23 mouse cellular contexts compared by ENCODE assay signal in the genomic region with DNA sequence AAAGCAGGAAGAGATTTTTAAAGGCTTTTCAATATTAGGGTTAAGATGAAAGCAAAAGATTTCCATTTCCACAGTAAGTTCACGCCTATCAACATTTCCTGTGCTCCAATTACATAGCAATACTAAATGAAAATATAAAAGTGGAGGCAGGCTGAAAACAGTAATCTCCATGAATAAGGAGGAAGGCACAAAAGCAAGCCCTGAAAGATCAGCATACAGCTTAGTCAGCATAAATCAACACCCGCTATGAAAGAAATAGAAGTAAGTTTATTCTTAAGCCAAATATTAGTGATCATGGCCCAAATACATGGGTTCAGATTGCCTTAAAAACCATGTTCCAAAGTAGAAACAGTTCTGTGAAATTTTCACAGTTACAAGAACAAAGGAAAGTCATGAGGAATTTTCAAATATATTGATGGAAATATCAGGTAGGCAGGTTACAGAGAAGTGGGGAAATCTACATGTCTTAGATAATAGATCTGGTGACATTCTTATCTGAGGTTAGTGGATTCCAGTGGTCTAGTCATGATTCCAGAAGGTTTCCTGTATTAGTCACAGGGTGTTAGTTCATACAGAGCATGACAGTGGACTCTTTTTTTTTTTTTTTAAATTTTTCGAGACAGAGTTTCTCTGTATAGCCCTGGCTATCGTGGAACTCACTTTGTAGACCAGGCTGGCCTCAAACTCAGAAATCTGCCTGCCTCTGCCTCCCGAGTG.
"Had no signal": no experiment of that assay in that cellular context is flagged by ENCODE, and none has a peak within 500 bp of the region (broad histone marks: within the 10 kb centered on the region; RNA-seq: fewer than 3 reads in every experiment).

No protein-coding gene starts in this region.

- H3K9ac ChIP-seq: kidney, embryonic 15.5 days; limb, embryonic 12.5 days; limb, embryonic 15.5 days; liver, embryonic 14.5 days; liver, postnatal 0 days; lung, embryonic 14.5 days; midbrain, embryonic 12.5 days; midbrain, embryonic 15.5 days; neural tube, embryonic 12.5 days; neural tube, embryonic 15.5 days; stomach, embryonic 15.5 days had no signal

- H3K27ac ChIP-seq: kidney, embryonic 15.5 days; limb, embryonic 12.5 days; limb, embryonic 15.5 days; liver, embryonic 14.5 days; midbrain, embryonic 12.5 days; midbrain, embryonic 15.5 days; neural tube, embryonic 12.5 days; neural tube, embryonic 15.5 days; stomach, embryonic 15.5 days had no signal

- H3K4me1 ChIP-seq: kidney, embryonic 15.5 days; limb, embryonic 15.5 days; midbrain, embryonic 15.5 days; neural tube, embryonic 12.5 days; neural tube, embryonic 15.5 days; stomach, embryonic 15.5 days had no signal

- H3K9me3 ChIP-seq: kidney, embryonic 15.5 days; limb, embryonic 12.5 days; limb, embryonic 15.5 days; megakaryocyte, embryonic 14.5 days; midbrain, embryonic 12.5 days; midbrain, embryonic 15.5 days; neural tube, embryonic 12.5 days; neural tube, embryonic 15.5 days; stomach, embryonic 15.5 days had no signal

- H3K4me2 ChIP-seq: kidney, embryonic 15.5 days; limb, embryonic 12.5 days; limb, embryonic 15.5 days; liver, embryonic 11.5 days; lung, embryonic 14.5 days; midbrain, embryonic 12.5 days; midbrain, embryonic 15.5 days; neural tube, embryonic 12.5 days; neural tube, embryonic 15.5 days; stomach, embryonic 15.5 days had no signal

- H3K27me3 ChIP-seq: kidney, embryonic 15.5 days; limb, embryonic 12.5 days; limb, embryonic 15.5 days; megakaryocyte, embryonic 14.5 days; midbrain, embryonic 12.5 days; midbrain, embryonic 15.5 days; neural tube, embryonic 12.5 days; neural tube, embryonic 15.5 days; stomach, embryonic 15.5 days had no signal

- H3K4me3 ChIP-seq: kidney, embryonic 15.5 days; limb, embryonic 12.5 days; limb, embryonic 15.5 days; megakaryocyte, embryonic 14.5 days; midbrain, embryonic 12.5 days; midbrain, embryonic 15.5 days; neural tube, embryonic 12.5 days; neural tube, embryonic 15.5 days; stomach, embryonic 15.5 days had no signal

- DNase-seq: kidney, adult 8-10 months; kidney, postnatal 14 days; kidney, postnatal 4 days; left cerebral cortex, postnatal 4 days; liver, postnatal 0 days; lung, embryonic 14.5 days; retina, postnatal 1 day; right cerebral cortex, postnatal 25 days; spleen, adult 18-20 months; thymus, adult 2 months; thymus, postnatal 14 days; thymus, postnatal 4 days had no signal

- H3K36me3 ChIP-seq: kidney, embryonic 15.5 days; limb, embryonic 12.5 days; limb, embryonic 15.5 days; midbrain, embryonic 12.5 days; midbrain, embryonic 15.5 days; neural tube, embryonic 12.5 days; neural tube, embryonic 15.5 days; stomach, embryonic 15.5 days had no signal
